Mouse (Mus musculus) kidney, adult 2 months (tissue): ENCODE data around the gene Rerg.

Source experiments
- CTCF ChIP-seq: fragments of 200-500 bp; conservative IDR thresholded peaks from 2 replicates; pipeline ENCODE4 v1.5.1; 2011; ENCODE audit warnings: low read depth, mild to moderate bottlenecking, control low read depth, low read length, moderate library complexity, mixed read lengths; ENCODE audit not compliant: insufficient read depth, insufficient read length
- POLR2A ChIP-seq: fragments of 200-500 bp; IDR thresholded peaks from one replicate; pipeline ENCODE4 v1.6.1; 2011; ENCODE audit warnings: low read depth, low read length, control low read depth

- TF ChIP-seq POLR2A (no peak), CTCF (no peak)
Observed at GRCm38 (mm10) chr6:137170226-137170625, at the start of gene Rerg.
